Mouse (Mus musculus) heart, postnatal 0 days (tissue): Measurements from ENCODE around the gene Zfp574. TPM values are rescaled to one million over a fixed set of nuclear protein-coding genes. Genes with fewer than 3 reads are reported as not detected.
A peak's percentile ranks its signal among the peaks of the same experiment; 100 is the strongest.

ENCODE experiments used
- ATAC-seq: fragments of 200-750 bp; cut with Nextera tagmentation; 2 replicates; pipeline ENCODE4 v1.8.0; 2017; ENCODE audit warnings: low read depth, moderate number of reproducible peaks, moderate library complexity; ENCODE audit not compliant: insufficient read depth
- DNase-seq: peaks from one replicate; pipeline ENCODE4 v3.0.0-alpha.2; 2016; ENCODE audit warnings: low spot score
- H3K27ac ChIP-seq: fragments of 300-500 bp; sonication (generic); 2 replicates; pipeline ENCODE4 v1.5.1; 2014; ENCODE audit warnings: low read depth, mild to moderate bottlenecking
- H3K27me3 ChIP-seq: fragments of 300-500 bp; sonication (generic); 2 replicates; pipeline ENCODE4 v1.6.1; 2014; ENCODE audit warnings: low read length, mixed read lengths; ENCODE audit not compliant: control insufficient read depth, insufficient read depth
- H3K36me3 ChIP-seq: fragments of 300-500 bp; sonication (generic); replicated peaks from 2 replicates; pipeline ENCODE4 v1.6.1; 2014; ENCODE audit warnings: low read length, mixed read lengths; ENCODE audit not compliant: control insufficient read depth, insufficient read depth
- H3K4me1 ChIP-seq: fragments of 300-500 bp; sonication (generic); 2 replicates; pipeline ENCODE4 v1.6.1; 2014; ENCODE audit warnings: antibody characterized with exemption; ENCODE audit not compliant: control insufficient read depth, insufficient read depth
- H3K4me2 ChIP-seq: fragments of 300-500 bp; sonication (generic); 2 replicates; pipeline ENCODE4 v1.6.1; 2014; ENCODE audit warnings: low read depth, mild to moderate bottlenecking, low read length, moderate library complexity
- H3K4me3 ChIP-seq: fragments of 300-500 bp; sonication (generic); 2 replicates; pipeline ENCODE4 v1.5.1; 2014; ENCODE audit warnings: low read depth, low read length
- H3K9ac ChIP-seq: fragments of 300-500 bp; sonication (generic); replicated peaks from 2 replicates; pipeline ENCODE4 v1.6.1; 2014; ENCODE audit warnings: low read depth, low read length, mixed read lengths
- H3K9me3 ChIP-seq: fragments of 300-500 bp; sonication (generic); replicated peaks from 2 replicates; pipeline ENCODE4 v1.6.1; 2016; ENCODE audit warnings: low read length; ENCODE audit not compliant: control insufficient read depth
- CTCF ChIP-seq: IDR thresholded peaks from 2 replicates; pipeline ENCODE4 v1.5.1; 2016; ENCODE audit warnings: antibody characterized with exemption, control low read depth, low read depth
- EP300 ChIP-seq: IDR thresholded peaks from 2 replicates; pipeline ENCODE4 v1.6.1; 2016; ENCODE audit warnings: antibody characterized with exemption, low read depth
- WGBS: fragments of 180-500 bp; shearing (Covaris S2); extraction: QIAGEN DNeasy Blood & Tissue Kit; methylation state at CpG from one replicate; pipeline ENCODE4 v1.1.7; 2014; 5-methylcytosine and 5-hydroxymethylcytosine counted together
- polyA plus RNA-seq: library from polyadenylated mRNA; unstranded; fragments of >200 nt; fragmentation: Nextera tagmentation; extraction: Ambion mirVana; gene quantifications from 2 replicates; pipeline ENCODE4 v1.2.1, GENCODE M21; 2015
- total RNA-seq: library from RNA; depleted of rRNA; stranded (reverse); fragments of >200 nt; gene quantifications from 2 replicates; pipeline ENCODE4 v1.2.3, GENCODE M21; 2014; ENCODE audit warnings: low replicate concordance

Zfp574 gene
- total and polyA plus RNA-seq, 2 experiments from 2014 or later, result 9.8 to 11.6 TPM

- DNase-seq (no peak), ATAC-seq (peak; percentile 62)
- Histone ChIP-seq H3K9ac (no peak overlapping the region), H3K27me3 (0 out of 2 replicates have a peak, but pooled peaks cover 4% of the 10 kb centered on the region), H3K4me1 (0 out of 2 replicates have a peak, but pooled peaks cover 4% of the 10 kb centered on the region), H3K36me3 (no peaks in the 10 kb centered on the region), H3K4me3 (no peak overlapping the region), H3K4me2 (peak overlapping the region; percentile 15; the same call in 1 of the 2 replicates), H3K9me3 (no peaks in the 10 kb centered on the region), H3K27ac (no peak overlapping the region)
- 19% methylated on average over 17 of the region's 17 CpGs for WGBS
- TF ChIP-seq EP300 (no peak), CTCF (no peak)
These were observed 34.6 kb downstream of the Zfp574 start for GRCm38 (mm10) chr7:25106790-25107502.

DNA sequence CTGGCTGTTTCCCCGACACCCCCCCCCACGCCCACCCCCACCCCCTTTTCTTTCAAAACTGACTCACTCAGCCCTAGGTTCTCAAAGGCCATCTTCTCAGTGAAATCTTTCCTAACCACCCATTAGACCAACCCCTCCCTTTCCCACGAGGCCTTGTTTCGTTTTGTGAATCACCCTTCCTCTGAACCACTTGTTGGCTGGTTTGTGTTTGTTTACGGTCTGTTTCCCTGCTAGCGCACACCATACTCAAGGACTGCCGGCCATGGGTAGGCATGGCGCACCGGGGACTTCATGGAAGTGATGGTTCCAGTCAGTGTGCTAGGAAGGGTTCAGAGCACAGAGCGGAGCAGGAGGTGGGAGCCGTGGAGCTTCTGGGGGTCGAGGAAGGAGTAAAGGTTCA is 37.0 kb downstream of the Zfp574 start:
- 83% methylated on average over 12 of the region's 12 CpGs for WGBS
- Histone ChIP-seq H3K9me3 (no peaks in the 10 kb centered on the region), H3K9ac (no peak overlapping the region), H3K4me1 (0 out of 2 replicates have a peak, but pooled peaks cover 4% of the 10 kb centered on the region), H3K4me2 (no peak overlapping the region), H3K27me3 (peaks cover 7% of the 10 kb centered on the region; the same call in 1 of the 2 replicates), H3K36me3 (no peaks in the 10 kb centered on the region), H3K27ac (no peak overlapping the region), H3K4me3 (no peak overlapping the region)
- DNase-seq (no peak), ATAC-seq (no peak)
- TF ChIP-seq EP300 (no peak), CTCF (no peak)

- 0 out of 2 replicates have a peak, but pooled peaks cover 4% of the 10 kb centered on the region for H3K4me1 ChIP-seq
- H3K4me3 ChIP-seq, result no peak overlapping the region
- no peak overlapping the region for H3K9ac ChIP-seq
- no peak for DNase-seq
- H3K4me2 ChIP-seq, result no peak overlapping the region
- H3K36me3 ChIP-seq, result no peaks in the 10 kb centered on the region
- no peak overlapping the region for H3K27ac ChIP-seq
- TF ChIP-seq CTCF, result no peak
- TF ChIP-seq EP300, result no peak
- no peak for ATAC-seq
- peaks cover 14% of the 10 kb centered on the region; the same call in 1 of the 2 replicates for H3K27me3 ChIP-seq
- no peaks in the 10 kb centered on the region for H3K9me3 ChIP-seq
- 58% methylated on average over 9 of the region's 9 CpGs for WGBS
These were observed 38.0 kb downstream of the Zfp574 start for GRCm38 (mm10) chr7:25110336-25110735.

- Histone ChIP-seq H3K36me3 (no peaks in the 10 kb centered on the region), H3K27me3 (peaks cover 16% of the 10 kb centered on the region; the same call in 1 of the 2 replicates), H3K9ac (no peak overlapping the region), H3K4me1 (0 out of 2 replicates have a peak, but pooled peaks cover 2% of the 10 kb centered on the region), H3K27ac (no peak overlapping the region), H3K4me2 (no peak overlapping the region), H3K4me3 (no peak overlapping the region), H3K9me3 (no peaks in the 10 kb centered on the region)
- TF ChIP-seq CTCF, result no peak
- TF ChIP-seq EP300, result no peak
- ATAC-seq (no peak), DNase-seq (no peak)
- 82% methylated on average over 17 of the region's 17 CpGs for WGBS
These were observed 40.0 kb downstream of the Zfp574 start for GRCm38 (mm10) chr7:25112178-25112955.

GRCm38 (mm10) chr7:25112956-25113603 is 40.7 kb downstream of the Zfp574 start:
- no peaks in the 10 kb centered on the region for H3K9me3 ChIP-seq
- H3K4me2 ChIP-seq, result no peak overlapping the region
- no peak for DNase-seq
- no peaks in the 10 kb centered on the region for H3K4me1 ChIP-seq
- 71% methylated on average over 16 of the region's 16 CpGs for WGBS
- no peaks in the 10 kb centered on the region for H3K36me3 ChIP-seq
- no peak overlapping the region for H3K4me3 ChIP-seq
- no peak for ATAC-seq
- TF ChIP-seq CTCF (no peak), EP300 (no peak)
- H3K9ac ChIP-seq, result no peak overlapping the region
- H3K27me3 ChIP-seq, result peaks cover 12% of the 10 kb centered on the region; the same call in 1 of the 2 replicates
- H3K27ac ChIP-seq, result no peak overlapping the region
